Mouse (Mus musculus) liver, embryonic 14.5 days (tissue): ENCODE measurements around the gene A830018L16Rik. TPM values are rescaled to one million over a fixed set of nuclear protein-coding genes. Genes with fewer than 3 reads are reported as not detected.

Experiments
- ATAC-seq: fragments of 200-750 bp; cut with Nextera tagmentation; 2 replicates; pipeline ENCODE4 v1.8.0; 2017; ENCODE audit warnings: moderate number of reproducible peaks, mild to moderate bottlenecking, moderate library complexity; ENCODE audit not compliant: insufficient read depth
- DNase-seq, 3 experiments: peaks; one replicate each; pipeline ENCODE4 v3.0.0-alpha.2; 2012 to 2013; ENCODE audit warnings: low read depth in 3 of 3, low spot score in 3 of 3
- H3K27ac ChIP-seq: fragments of 300-500 bp; sonication (generic); 2 replicates; pipeline ENCODE4 v1.5.1; 2014; ENCODE audit warnings: moderate library complexity, mild to moderate bottlenecking, control low read depth, inconsistent platforms
- H3K27me3 ChIP-seq: fragments of 300-500 bp; sonication (generic); 2 replicates; pipeline ENCODE4 v1.6.1; 2014; ENCODE audit warnings: mild to moderate bottlenecking, low read length, moderate library complexity; ENCODE audit not compliant: control insufficient read depth, insufficient read depth
- H3K36me3 ChIP-seq: fragments of 300-500 bp; sonication (generic); replicated peaks from 2 replicates; pipeline ENCODE4 v1.6.1; 2014; ENCODE audit warnings: low read depth; ENCODE audit not compliant: control insufficient read depth, insufficient read depth
- H3K4me1 ChIP-seq, 2 experiments: fragments of 200-500 bp in 1 of 2; fragments of 300-500 bp in 1 of 2; sonication (generic) in 1 of 2; replicated peaks; 2 replicates each; pipeline ENCODE4 v1.6.1; 2012 to 2014; ENCODE audit warnings: antibody characterized with exemption in 1 of 2, inconsistent platforms in 1 of 2, low read length in 1 of 2; ENCODE audit not compliant: control insufficient read depth in 2 of 2, insufficient read depth in 2 of 2
- H3K4me2 ChIP-seq: fragments of 300-500 bp; sonication (generic); 2 replicates; pipeline ENCODE4 v1.6.1; 2014; ENCODE audit warnings: low read depth, mild to moderate bottlenecking, control low read depth, moderate library complexity
- H3K4me3 ChIP-seq, 2 experiments: fragments of 200-500 bp in 1 of 2; fragments of 300-500 bp in 1 of 2; sonication (generic) in 1 of 2; 2 replicates each; pipeline ENCODE4 v1.5.1; 2012 to 2014; ENCODE audit warnings: low read depth in 2 of 2, low read length in 2 of 2, mild to moderate bottlenecking in 2 of 2, control low read depth in 1 of 2, inconsistent platforms in 1 of 2, moderate library complexity in 1 of 2; ENCODE audit not compliant: insufficient read depth in 1 of 2
- H3K9ac ChIP-seq: fragments of 300-500 bp; sonication (generic); replicated peaks from 2 replicates; pipeline ENCODE4 v1.6.1; 2014; ENCODE audit warnings: mild to moderate bottlenecking, control low read depth, moderate library complexity
- H3K9me3 ChIP-seq: fragments of 300-500 bp; sonication (generic); 2 replicates; pipeline ENCODE4 v1.6.1; 2016; ENCODE audit warnings: low read length, mixed read lengths; ENCODE audit not compliant: control insufficient read depth
- CTCF ChIP-seq: IDR thresholded peaks from 2 replicates; pipeline ENCODE4 v1.5.1; 2016; ENCODE audit warnings: antibody characterized with exemption, low read depth, control low read depth
- EP300 ChIP-seq: IDR thresholded peaks from 2 replicates; pipeline ENCODE4 v1.6.1; 2016; ENCODE audit warnings: antibody characterized with exemption, low read depth
- WGBS: fragments of 180-500 bp; shearing (Covaris S2); extraction: QIAGEN DNeasy Blood & Tissue Kit; methylation state at CpG from one replicate; pipeline ENCODE4 v1.1.7; 2014; ENCODE audit not compliant: insufficient replicate concordance; 5-methylcytosine and 5-hydroxymethylcytosine counted together
- polyA plus RNA-seq, 2 experiments: library from polyadenylated mRNA; depleted of rRNA in 1 of 2; stranded (reverse) in 1 of 2; unstranded in 1 of 2; fragments of >200 nt; fragmentation: Nextera tagmentation in 1 of 2; extraction: Ambion mirVana in 1 of 2; gene quantifications; 2 replicates each; pipeline versions ENCODE4 v1.2.1 to v1.2.3; 2012 to 2014

Gene A830018L16Rik
- polyA plus RNA-seq, 2 experiments = not detected

DNA sequence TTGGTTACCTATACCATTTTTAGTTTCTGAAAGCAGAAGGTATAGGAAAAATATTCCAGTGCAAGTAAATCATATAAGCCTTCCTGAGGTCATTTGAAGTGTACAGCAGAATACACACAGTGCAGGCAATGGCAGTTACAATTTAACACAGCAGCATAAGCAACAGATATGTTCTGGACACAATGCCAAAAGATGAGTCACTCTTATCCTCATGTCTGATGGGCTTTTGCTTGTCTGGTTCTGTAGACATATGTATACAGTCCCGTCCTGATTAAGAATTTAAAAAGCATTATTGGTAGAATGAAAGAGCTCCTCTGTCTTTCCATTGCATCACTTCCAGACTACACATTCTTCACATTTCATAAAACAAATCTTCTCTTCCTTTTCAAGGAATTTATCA is 374.4 kb downstream of the A830018L16Rik start:
- no peak for DNase-seq
- H3K36me3 ChIP-seq = no peaks in the 10 kb centered on the region
- H3K9ac ChIP-seq = no peak overlapping the region
- no peak overlapping the region for H3K4me2 ChIP-seq
- no peaks in the 10 kb centered on the region for H3K27me3 ChIP-seq
- H3K4me1 ChIP-seq = no peaks in the 10 kb centered on the region
- 34% methylated on average over 1 of the region's 1 CpGs for WGBS
- no peak overlapping the region for H3K4me3 ChIP-seq
- TF ChIP-seq EP300 (no peak), CTCF (no peak)
- no peak overlapping the region for H3K27ac ChIP-seq
- H3K9me3 ChIP-seq = no peaks in the 10 kb centered on the region
- no peak for ATAC-seq

DNA sequence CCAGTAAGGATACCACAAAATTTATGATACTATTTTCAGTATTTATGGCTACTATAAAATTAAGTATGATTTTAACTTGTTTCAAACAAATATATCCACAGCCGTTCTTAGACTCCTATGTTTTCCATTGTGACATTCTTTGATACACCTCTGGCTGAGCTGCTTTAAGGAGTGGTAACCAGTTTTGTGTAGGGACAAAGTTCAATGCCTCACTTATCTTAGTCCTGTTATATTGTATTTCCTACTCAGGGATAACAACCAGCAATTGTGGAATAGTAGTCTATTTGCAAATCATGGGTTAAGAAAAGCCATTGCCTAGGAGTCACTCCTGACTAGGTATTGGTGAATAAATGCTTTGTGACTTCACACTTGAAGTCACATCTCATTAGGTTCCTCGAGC is 378.9 kb downstream of the A830018L16Rik start:
- TF ChIP-seq CTCF (no peak), EP300 (no peak)
- H3K9me3 ChIP-seq = no peaks in the 10 kb centered on the region
- H3K4me3 ChIP-seq = no peak overlapping the region
- ATAC-seq (no peak), DNase-seq (no peak)
- no peaks in the 10 kb centered on the region for H3K27me3 ChIP-seq
- H3K27ac ChIP-seq = no peak overlapping the region
- 29% methylated on average over 2 of the region's 2 CpGs for WGBS
- H3K4me2 ChIP-seq = no peak overlapping the region
- H3K4me1 ChIP-seq = no peaks in the 10 kb centered on the region
- no peaks in the 10 kb centered on the region for H3K36me3 ChIP-seq
- H3K9ac ChIP-seq = no peak overlapping the region

DNA sequence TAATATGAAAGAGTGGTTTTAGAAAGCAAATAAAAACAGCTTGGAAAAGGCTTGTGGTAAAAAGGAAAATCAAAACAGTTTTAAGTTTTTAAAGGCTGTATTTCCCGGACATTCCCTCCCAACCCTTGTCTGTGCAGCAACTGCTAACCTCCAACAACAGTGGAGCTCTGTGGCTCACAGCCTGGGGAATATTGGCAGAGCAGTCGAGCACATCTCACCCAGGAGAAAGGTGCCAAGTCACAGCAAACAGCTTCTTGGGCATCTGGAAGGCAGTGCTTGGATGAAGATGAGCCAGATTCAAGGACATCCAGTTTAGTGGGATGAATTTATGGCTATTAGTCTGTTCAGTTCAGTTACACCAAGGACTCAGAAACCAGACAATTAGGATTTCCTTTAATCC is 381.8 kb downstream of the A830018L16Rik start:
- WGBS = 35% methylated on average over 2 of the region's 2 CpGs

DNA sequence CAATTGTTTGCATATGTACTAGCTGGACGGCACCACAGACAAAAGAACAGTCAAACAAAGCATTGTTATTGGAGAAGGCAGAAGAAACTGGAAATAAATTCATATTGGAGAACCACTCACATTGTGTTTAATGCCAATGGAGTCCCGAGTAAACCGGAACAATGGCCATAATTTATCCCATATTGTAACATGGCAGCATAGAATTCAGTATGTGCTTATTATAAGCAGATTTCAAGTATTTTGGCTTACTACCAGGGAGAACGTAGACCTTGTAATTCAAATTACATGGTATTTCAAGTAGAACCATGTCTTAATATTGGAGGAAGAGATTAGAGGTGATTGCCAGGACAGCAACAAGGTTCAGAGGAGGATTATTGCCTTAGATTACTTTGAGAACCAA is 458.9 kb downstream of the A830018L16Rik start:
- Histone ChIP-seq H3K4me2 (no peak overlapping the region), H3K27me3 (no peaks in the 10 kb centered on the region), H3K4me1 (no peaks in the 10 kb centered on the region), H3K4me3 (no peak overlapping the region), H3K9me3 (no peaks in the 10 kb centered on the region), H3K36me3 (no peaks in the 10 kb centered on the region), H3K27ac (no peak overlapping the region), H3K9ac (no peak overlapping the region)
- ATAC-seq = no peak
- no peak for DNase-seq
- WGBS = 49% methylated on average over 4 of the region's 4 CpGs
- TF ChIP-seq EP300 (no peak), CTCF (no peak)

More for the DNA sequence above, 381.8 kb downstream of the A830018L16Rik start:
- TF ChIP-seq EP300 (no peak), CTCF (no peak)
- Histone ChIP-seq H3K9me3 (no peaks in the 10 kb centered on the region), H3K27me3 (no peaks in the 10 kb centered on the region), H3K4me3 (no peak overlapping the region), H3K4me2 (no peak overlapping the region), H3K4me1 (no peaks in the 10 kb centered on the region), H3K27ac (no peak overlapping the region), H3K9ac (no peak overlapping the region), H3K36me3 (no peaks in the 10 kb centered on the region)
- ATAC-seq (no peak), DNase-seq (no peak)

DNA sequence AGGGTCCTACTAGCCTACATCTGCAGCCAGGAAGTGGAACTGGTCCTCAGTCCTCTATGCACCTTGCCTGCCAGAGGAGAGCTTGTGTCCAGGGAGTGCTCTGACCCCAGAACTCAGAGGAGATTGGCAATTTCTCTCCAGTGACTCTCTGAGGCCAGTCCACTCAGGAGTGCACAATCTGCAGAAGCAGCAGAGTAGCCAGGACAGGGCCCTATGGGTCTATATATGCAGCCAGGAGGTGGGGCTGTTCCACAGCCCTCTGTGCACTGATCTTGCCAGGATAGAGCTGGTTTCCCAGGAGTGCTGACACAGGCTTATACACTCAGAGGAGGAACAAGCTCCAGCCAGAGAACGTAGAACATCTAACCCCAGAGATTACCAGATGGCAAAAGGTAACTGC is 459.7 kb downstream of the A830018L16Rik start:
- H3K27me3 ChIP-seq = no peaks in the 10 kb centered on the region
- H3K9ac ChIP-seq = no peak overlapping the region
- no peak for DNase-seq
- H3K4me2 ChIP-seq = no peak overlapping the region
- no peak for TF ChIP-seq CTCF
- no peak for TF ChIP-seq EP300
- no peaks in the 10 kb centered on the region for H3K9me3 ChIP-seq
- WGBS = 61% methylated on average over 1 of the region's 1 CpGs
- no peaks in the 10 kb centered on the region for H3K4me1 ChIP-seq
- no peak overlapping the region for H3K27ac ChIP-seq
- no peak overlapping the region for H3K4me3 ChIP-seq
- no peaks in the 10 kb centered on the region for H3K36me3 ChIP-seq
- no peak for ATAC-seq
